Mouse (Mus musculus): ENCODE results near the gene Chia1. TPM values are rescaled to one million over a fixed set of nuclear protein-coding genes. Genes with fewer than 3 reads are reported as not detected.
"Not testable (repeated sequence)": the region's sequence is repeated elsewhere in the genome, so short reads cannot be mapped to it uniquely, and the experiment has no call there.

Gene Chia1
- polyA plus RNA-seq, 1 experiment from 2014 or later: 0.42 TPM

DNA sequence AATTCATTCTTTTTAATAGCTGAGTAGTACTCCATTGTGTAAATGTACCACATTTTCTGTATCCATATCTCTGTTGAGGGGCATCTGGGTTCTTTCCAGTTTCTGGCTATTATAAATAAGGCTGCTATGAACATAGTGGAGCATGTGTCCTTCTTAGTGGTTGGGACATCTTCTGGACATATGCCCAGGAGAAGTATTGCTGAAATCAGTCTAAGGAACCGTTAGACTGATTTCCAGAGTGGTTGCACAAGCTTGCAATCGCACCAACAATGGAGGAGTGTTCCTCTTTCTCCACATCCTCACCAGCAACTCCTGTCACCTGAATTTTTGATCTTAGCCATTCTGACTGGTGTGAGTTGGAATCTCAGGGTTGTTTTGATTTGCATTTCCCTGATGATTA lies 59.5 kb downstream of the Chia1 start:
- H3K9ac ChIP-seq; H3K27me3 ChIP-seq; H3K4me1 ChIP-seq; ATAC-seq (ENCODE audit: borderline replicate concordance, extremely low read depth, low FRiP score, low TSS enrichment); H3K4me3 ChIP-seq; H3K27ac ChIP-seq; H3K9me3 ChIP-seq; H3K36me3 ChIP-seq; H3K4me2 ChIP-seq: not testable (repeated sequence)
- 62% methylated on average over 2 of the region's 2 CpGs for WGBS

DNA sequence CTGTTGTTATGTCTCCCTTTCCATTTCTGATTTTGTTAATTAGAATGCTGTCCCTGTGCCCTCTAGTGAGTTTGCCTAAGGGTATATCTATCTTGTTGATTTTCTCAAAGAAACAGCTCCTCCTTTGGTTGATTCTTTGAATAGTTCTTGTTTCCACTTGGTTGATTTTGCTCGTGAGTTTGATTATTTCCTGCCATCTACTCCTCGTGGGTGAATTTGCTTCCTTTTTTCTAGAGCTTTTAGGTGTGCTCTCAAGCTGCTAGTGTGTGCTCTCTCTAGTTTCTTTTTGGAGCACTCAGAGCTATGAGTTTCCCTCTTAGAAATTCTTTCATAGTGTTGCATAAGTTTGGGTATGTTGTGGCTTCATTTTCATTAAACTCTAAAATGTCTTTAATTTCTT lies 61.9 kb downstream of the Chia1 start:
- not testable (repeated sequence) for H3K36me3 ChIP-seq; H3K27me3 ChIP-seq; H3K4me2 ChIP-seq; H3K4me1 ChIP-seq; H3K9ac ChIP-seq; H3K4me3 ChIP-seq; ATAC-seq (ENCODE audit: borderline replicate concordance, extremely low read depth, low FRiP score, low TSS enrichment); H3K27ac ChIP-seq; H3K9me3 ChIP-seq
- 56% methylated on average over 2 of the region's 2 CpGs for WGBS

DNA sequence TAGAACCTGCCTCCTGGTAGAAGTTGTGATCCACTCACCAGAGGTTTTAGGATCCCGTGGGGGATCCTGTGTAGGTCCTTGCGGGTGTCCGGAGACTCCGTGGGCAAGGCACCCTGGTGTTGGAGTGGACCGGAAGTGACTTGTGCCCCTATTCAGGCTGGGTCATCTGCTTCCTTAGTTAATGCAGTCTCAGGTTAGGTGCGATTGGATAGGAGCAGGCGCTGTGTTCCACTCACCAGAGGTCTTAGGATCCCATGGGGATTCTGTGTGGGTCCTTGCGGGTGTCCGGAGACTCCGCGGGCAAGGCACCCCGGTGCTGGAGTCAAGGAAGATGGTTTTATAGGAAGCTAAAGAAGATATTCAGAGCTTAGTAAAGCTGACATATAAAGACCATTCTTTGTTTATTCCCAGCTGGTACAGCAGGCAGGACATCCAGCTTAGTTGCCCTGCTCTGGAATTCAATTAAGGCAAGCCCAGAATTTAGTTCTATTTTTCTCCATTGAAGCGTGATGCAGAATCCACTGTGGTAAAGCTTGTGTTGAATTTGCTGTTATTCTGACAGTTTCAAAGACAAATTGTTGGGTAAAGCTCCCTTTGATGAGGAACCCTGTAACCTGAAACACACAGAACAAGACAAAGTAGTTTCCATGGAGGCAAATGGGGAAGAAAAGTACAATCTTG lies 64.6 kb downstream of the Chia1 start:
- Histone ChIP-seq H3K4me1 (no peaks in the 10 kb centered on the region), H3K4me3 (no peak overlapping the region), H3K27ac (no peak overlapping the region), H3K27me3 (no peaks in the 10 kb centered on the region), H3K4me2 (no peak overlapping the region), H3K36me3 (no peaks in the 10 kb centered on the region), H3K9me3 (0 out of 2 replicates have a peak, but pooled peaks cover 6% of the 10 kb centered on the region), H3K9ac (no peak overlapping the region)
- ATAC-seq (ENCODE audit: borderline replicate concordance, extremely low read depth, low FRiP score, low TSS enrichment): no peak
- WGBS: 85% methylated on average over 13 of the region's 13 CpGs

Other genes starting within 250 kb of the Chia1 start
- 0.14 and 0.21 TPM in 2 replicates for gene Adora3, start 242.4 kb upstream of the Chia1 start, polyA plus RNA-seq (2015; fragmentation: Nextera tagmentation; extraction: Ambion mirVana)
- gene Tmigd3, start 242.3 kb upstream of the Chia1 start, polyA plus RNA-seq (2015; fragmentation: Nextera tagmentation; extraction: Ambion mirVana): 0.25 and 0.47 TPM in 2 replicates
- 0.82 and 0.93 TPM in 2 replicates for gene I830077J02Rik, start 180.6 kb upstream of the Chia1 start, polyA plus RNA-seq (2015; fragmentation: Nextera tagmentation; extraction: Ambion mirVana)
- gene Wdr77, start 153.9 kb upstream of the Chia1 start, polyA plus RNA-seq (2015; fragmentation: Nextera tagmentation; extraction: Ambion mirVana): 127 and 133 TPM in 2 replicates
- gene Atp5f1, start 153.1 kb upstream of the Chia1 start, polyA plus RNA-seq (2015; fragmentation: Nextera tagmentation; extraction: Ambion mirVana): 463 and 467 TPM in 2 replicates
- 1.3 and 1.7 TPM in 2 replicates for gene Ovgp1, start 139.5 kb upstream of the Chia1 start, polyA plus RNA-seq (2015; fragmentation: Nextera tagmentation; extraction: Ambion mirVana)
- 5.1 and 5.5 TPM in 2 replicates for gene Pifo, start 98.6 kb upstream of the Chia1 start, polyA plus RNA-seq (2015; fragmentation: Nextera tagmentation; extraction: Ambion mirVana)
- gene Chil5, start 80.4 kb upstream of the Chia1 start, polyA plus RNA-seq (2015; fragmentation: Nextera tagmentation; extraction: Ambion mirVana): 0.19 and 0.21 TPM in 2 replicates
- gene Chil3, start 54.3 kb downstream of the Chia1 start, polyA plus RNA-seq (2015; fragmentation: Nextera tagmentation; extraction: Ambion mirVana): 0.16 TPM in 1 of 2 replicates, not detected in the other
- gene Chil4, start 106.3 kb downstream of the Chia1 start, polyA plus RNA-seq (2015; fragmentation: Nextera tagmentation; extraction: Ambion mirVana): 0.19 TPM in 1 of 2 replicates, not detected in the other

Data from lung, embryonic 15.5 days (tissue).